Mouse (Mus musculus): ENCODE results near the gene Dcaf15. TPM values are rescaled to one million over a fixed set of nuclear protein-coding genes. Genes with fewer than 3 reads are reported as not detected.

Dcaf15 gene
- polyA plus RNA-seq (2015; fragmentation: Nextera tagmentation; extraction: Ambion mirVana), result 6.9 and 8.5 TPM in 2 replicates

GRCm38 (mm10) chr8:84104697-84105609 lies at the start of gene Dcaf15:
Gene Dcaf15 (minus strand): TSS chr8:84104768.
- Histone ChIP-seq H3K4me1 (replicated peaks; ENCODE audit: control insufficient read depth, insufficient read depth, low read length) (peaks cover 11% of the 10 kb centered on the region), H3K9me3 (ENCODE audit: control insufficient read depth, low read length) (no peaks in the 10 kb centered on the region), H3K36me3 (ENCODE audit: control insufficient read depth, insufficient read depth, low read length) (peaks cover 10% of the 10 kb centered on the region), H3K27ac (ENCODE audit: low read length) (peak within 1 kb of the TSS; percentile 88), H3K4me2 (ENCODE audit: low read depth, low read length) (peak within 1 kb of the TSS; percentile 78), H3K27me3 (ENCODE audit: control insufficient read depth, insufficient read depth, low read depth, low read length) (no peaks in the 10 kb centered on the region), H3K9ac (ENCODE audit: low read length) (peak within 1 kb of the TSS; percentile 90), H3K4me3 (ENCODE audit: low read length) (peak within 1 kb of the TSS; percentile 77)
- peak; percentile 98 for ATAC-seq (ENCODE audit: low read depth)
- 6% methylated on average over 42 of the region's 42 CpGs for WGBS

GRCm38 (mm10) chr8:84149181-84149580 lies 44.6 kb upstream of the Dcaf15 start:
- no peaks in the 10 kb centered on the region for H3K27me3 ChIP-seq (ENCODE audit: control insufficient read depth, insufficient read depth, low read depth, low read length)
- 58% methylated on average over 3 of the region's 3 CpGs for WGBS
- no peak overlapping the region for H3K9ac ChIP-seq (ENCODE audit: low read length)
- H3K36me3 ChIP-seq (ENCODE audit: control insufficient read depth, insufficient read depth, low read length), result peaks cover 2% of the 10 kb centered on the region; the same call in 1 of the 2 replicates
- no peak overlapping the region for H3K4me2 ChIP-seq (ENCODE audit: low read depth, low read length)
- no peak overlapping the region for H3K27ac ChIP-seq (ENCODE audit: low read length)
- no peak for ATAC-seq (ENCODE audit: low read depth)
- no peaks in the 10 kb centered on the region for H3K9me3 ChIP-seq (ENCODE audit: control insufficient read depth, low read length)
- H3K4me1 ChIP-seq (replicated peaks; ENCODE audit: control insufficient read depth, insufficient read depth, low read length), result peaks cover 11% of the 10 kb centered on the region
- no peak overlapping the region for H3K4me3 ChIP-seq (ENCODE audit: low read length)

GRCm38 (mm10) chr8:84148531-84148850 lies 43.9 kb upstream of the Dcaf15 start:
- Histone ChIP-seq H3K4me3 (ENCODE audit: low read length) (peak overlapping the region; percentile 73), H3K36me3 (ENCODE audit: control insufficient read depth, insufficient read depth, low read length) (peaks cover 8% of the 10 kb centered on the region), H3K4me1 (replicated peaks; ENCODE audit: control insufficient read depth, insufficient read depth, low read length) (peaks cover 11% of the 10 kb centered on the region), H3K27ac (ENCODE audit: low read length) (no peak overlapping the region), H3K9me3 (ENCODE audit: control insufficient read depth, low read length) (no peaks in the 10 kb centered on the region), H3K4me2 (ENCODE audit: low read depth, low read length) (peak overlapping the region; percentile 97), H3K9ac (ENCODE audit: low read length) (peak overlapping the region; percentile 64), H3K27me3 (ENCODE audit: control insufficient read depth, insufficient read depth, low read depth, low read length) (no peaks in the 10 kb centered on the region)
- WGBS, result 50% methylated on average over 5 of the region's 5 CpGs
- ATAC-seq (ENCODE audit: low read depth), result no peak

- ATAC-seq (ENCODE audit: low read depth), result peak; percentile 97
- 12% methylated on average over 49 of the region's 49 CpGs for WGBS
- H3K27ac ChIP-seq (ENCODE audit: low read length), result peak within 1 kb of the TSS; percentile 76
These were observed 43.4 kb upstream of the Dcaf15 start, which contains the start of the genes Cc2d1a and 4930432K21Rik for GRCm38 (mm10) chr8:84147769-84148530. Gene Cc2d1a (minus strand): TSS chr8:84147936. Gene 4930432K21Rik (plus strand): TSS chr8:84148025.

GRCm38 (mm10) chr8:84147324-84147766 lies 42.8 kb upstream of the Dcaf15 start:
- H3K27me3 ChIP-seq (ENCODE audit: control insufficient read depth, insufficient read depth, low read depth, low read length), result no peaks in the 10 kb centered on the region
- peak overlapping the region; percentile 97 for H3K4me2 ChIP-seq (ENCODE audit: low read depth, low read length)
- 7% methylated on average over 13 of the region's 14 CpGs for WGBS
- peak; percentile 51 for ATAC-seq (ENCODE audit: low read depth)
- peaks cover 18% of the 10 kb centered on the region for H3K36me3 ChIP-seq (ENCODE audit: control insufficient read depth, insufficient read depth, low read length)
- no peaks in the 10 kb centered on the region for H3K9me3 ChIP-seq (ENCODE audit: control insufficient read depth, low read length)
- H3K4me3 ChIP-seq (ENCODE audit: low read length), result peak overlapping the region; percentile 73
- peaks cover 11% of the 10 kb centered on the region for H3K4me1 ChIP-seq (replicated peaks; ENCODE audit: control insufficient read depth, insufficient read depth, low read length)
- peak overlapping the region; percentile 91 for H3K9ac ChIP-seq (ENCODE audit: low read length)
- peak overlapping the region; percentile 76 for H3K27ac ChIP-seq (ENCODE audit: low read length)

More at GRCm38 (mm10) chr8:84147769-84148530, 43.4 kb upstream of the Dcaf15 start, which contains the start of the genes Cc2d1a and 4930432K21Rik:
- H3K27me3 ChIP-seq (ENCODE audit: control insufficient read depth, insufficient read depth, low read depth, low read length), result no peaks in the 10 kb centered on the region
- peak within 1 kb of the TSS; percentile 73 for H3K4me3 ChIP-seq (ENCODE audit: low read length)
- peak within 1 kb of the TSS; percentile 91 for H3K9ac ChIP-seq (ENCODE audit: low read length)
- H3K36me3 ChIP-seq (ENCODE audit: control insufficient read depth, insufficient read depth, low read length), result peaks cover 13% of the 10 kb centered on the region
- H3K4me2 ChIP-seq (ENCODE audit: low read depth, low read length), result peak within 1 kb of the TSS; percentile 97
- H3K9me3 ChIP-seq (ENCODE audit: control insufficient read depth, low read length), result no peaks in the 10 kb centered on the region
- peaks cover 11% of the 10 kb centered on the region for H3K4me1 ChIP-seq (replicated peaks; ENCODE audit: control insufficient read depth, insufficient read depth, low read length)

- Histone ChIP-seq H3K27me3 (ENCODE audit: control insufficient read depth, insufficient read depth, low read depth, low read length) (no peaks in the 10 kb centered on the region), H3K4me2 (ENCODE audit: low read depth, low read length) (no peak overlapping the region), H3K9ac (ENCODE audit: low read length) (no peak overlapping the region), H3K36me3 (ENCODE audit: control insufficient read depth, insufficient read depth, low read length) (peaks cover 38% of the 10 kb centered on the region), H3K9me3 (ENCODE audit: control insufficient read depth, low read length) (no peaks in the 10 kb centered on the region), H3K4me3 (ENCODE audit: low read length) (no peak overlapping the region), H3K27ac (ENCODE audit: low read length) (no peak overlapping the region), H3K4me1 (replicated peaks; ENCODE audit: control insufficient read depth, insufficient read depth, low read length) (peaks cover 11% of the 10 kb centered on the region)
- ATAC-seq (ENCODE audit: low read depth), result no peak
- WGBS, result 91% methylated on average over 8 of the region's 8 CpGs
These were observed 40.2 kb upstream of the Dcaf15 start for GRCm38 (mm10) chr8:84144636-84145245.

GRCm38 (mm10) chr8:84140838-84141237 lies 36.3 kb upstream of the Dcaf15 start:
- Histone ChIP-seq H3K9me3 (ENCODE audit: control insufficient read depth, low read length) (no peaks in the 10 kb centered on the region), H3K4me1 (replicated peaks; ENCODE audit: control insufficient read depth, insufficient read depth, low read length) (no peaks in the 10 kb centered on the region), H3K9ac (ENCODE audit: low read length) (no peak overlapping the region), H3K27me3 (ENCODE audit: control insufficient read depth, insufficient read depth, low read depth, low read length) (no peaks in the 10 kb centered on the region), H3K4me2 (ENCODE audit: low read depth, low read length) (no peak overlapping the region), H3K27ac (ENCODE audit: low read length) (no peak overlapping the region), H3K4me3 (ENCODE audit: low read length) (no peak overlapping the region), H3K36me3 (ENCODE audit: control insufficient read depth, insufficient read depth, low read length) (peaks cover 65% of the 10 kb centered on the region)
- WGBS, result 97% methylated on average over 4 of the region's 4 CpGs
- no peak for ATAC-seq (ENCODE audit: low read depth)

GRCm38 (mm10) chr8:84137848-84138247 lies 33.3 kb upstream of the Dcaf15 start:
- Histone ChIP-seq H3K9ac (ENCODE audit: low read length) (no peak overlapping the region), H3K9me3 (ENCODE audit: control insufficient read depth, low read length) (no peaks in the 10 kb centered on the region), H3K4me3 (ENCODE audit: low read length) (no peak overlapping the region), H3K4me2 (ENCODE audit: low read depth, low read length) (no peak overlapping the region), H3K27me3 (ENCODE audit: control insufficient read depth, insufficient read depth, low read depth, low read length) (no peaks in the 10 kb centered on the region), H3K4me1 (replicated peaks; ENCODE audit: control insufficient read depth, insufficient read depth, low read length) (no peaks in the 10 kb centered on the region), H3K27ac (ENCODE audit: low read length) (no peak overlapping the region), H3K36me3 (ENCODE audit: control insufficient read depth, insufficient read depth, low read length) (peaks cover 67% of the 10 kb centered on the region)
- WGBS, result 89% methylated on average over 3 of the region's 3 CpGs
- no peak for ATAC-seq (ENCODE audit: low read depth)
